Mouse (Mus musculus): Measurements from ENCODE around the gene Xlr3a.

DNA sequence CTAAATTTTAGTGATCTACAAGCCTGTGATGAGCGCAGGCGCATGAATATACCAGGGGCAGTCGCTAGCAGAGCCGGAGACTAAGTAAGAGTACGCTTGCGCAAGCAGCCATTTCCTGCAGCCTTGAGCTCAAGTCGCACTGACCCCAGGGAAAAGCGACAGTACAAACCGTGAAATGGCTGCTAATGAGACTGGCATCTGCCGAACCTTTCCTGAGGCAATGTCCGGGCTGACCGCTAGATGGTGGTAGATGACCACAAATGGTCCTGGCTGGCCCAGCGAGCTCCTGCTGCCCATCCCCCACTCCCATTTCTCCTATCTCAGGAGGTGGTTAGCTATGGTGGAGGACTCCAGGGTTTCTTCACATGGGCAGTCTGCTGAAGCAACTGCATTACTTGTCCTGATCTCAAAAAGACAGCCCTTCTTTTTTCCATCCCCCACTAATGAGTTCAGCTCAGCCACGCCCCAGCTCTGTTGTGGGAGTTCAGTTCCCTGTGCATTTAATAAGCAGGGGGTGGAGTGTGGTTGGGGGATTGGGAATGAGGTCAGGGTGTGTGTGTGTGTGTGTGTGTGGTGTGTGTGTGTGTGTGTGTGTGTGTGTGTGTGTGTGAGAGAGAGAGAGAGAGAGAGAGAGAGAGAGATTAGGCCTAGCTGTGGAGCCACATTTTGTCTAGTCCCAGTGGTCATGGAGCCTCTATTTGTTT, 42.9 kb downstream of the Xlr3a start:
- TF ChIP-seq CTCF (IDR thresholded peaks at IDR 0.05; ENCODE audit: extremely low read depth, insufficient read depth, low read length): peak; percentile 90
- TF ChIP-seq POLR2A (IDR thresholded peaks at IDR 0.05; ENCODE audit: extremely low read depth, insufficient read depth, low read length): peak; percentile 15; the same call in 1 of the 2 replicates
